In the genomic region with DNA sequence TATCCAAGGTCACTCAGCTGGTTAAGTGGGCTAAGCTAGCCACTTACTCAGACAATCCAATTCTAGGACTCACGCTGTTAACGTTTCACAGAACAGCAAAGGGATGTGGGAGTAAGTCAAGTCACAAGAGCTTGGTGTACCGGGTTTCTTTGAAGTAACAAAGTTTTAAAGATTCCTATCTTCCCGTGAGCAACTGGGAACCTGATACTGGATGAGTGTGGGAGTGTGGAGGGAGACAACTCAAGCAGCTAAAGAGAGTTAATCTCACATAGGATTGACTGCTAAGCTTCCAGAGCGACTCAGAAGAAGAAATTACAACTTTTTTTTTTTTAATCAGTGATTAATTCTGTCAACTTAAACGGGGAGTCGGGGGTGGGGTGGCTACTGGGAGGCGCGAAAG, we compare ENCODE assay signal across 8 mouse cellular contexts. TPM values are rescaled to one million over a fixed set of nuclear protein-coding genes. Genes with fewer than 3 reads are reported as not detected.
DNase-seq lines count a peak whose midpoint lies in the region; ATAC-seq lines count a peak whose summit lies in the region.

No protein-coding gene starts in this region.

- no peak overlapping the region; the same call in 1 of the 2 replicates for H3K27ac ChIP-seq in heart, embryonic 13.5 days (replicated peaks)
- H3K27ac ChIP-seq in forebrain, embryonic 14.5 days (ENCODE audit: low read depth, low read length): no peak overlapping the region

- H3K36me3 ChIP-seq in heart, embryonic 13.5 days: no peaks in the 10 kb centered on the region
- H3K36me3 ChIP-seq in forebrain, embryonic 14.5 days (ENCODE audit: control insufficient read depth, insufficient read depth, low read length): no peaks in the 10 kb centered on the region

- no peaks in the 10 kb centered on the region for H3K27me3 ChIP-seq in heart, embryonic 13.5 days (replicated peaks)
- no peaks in the 10 kb centered on the region for H3K27me3 ChIP-seq in forebrain, embryonic 14.5 days (replicated peaks; ENCODE audit: control insufficient read depth, insufficient read depth, low read length)

- no peaks in the 10 kb centered on the region for H3K9me3 ChIP-seq in heart, embryonic 13.5 days
- H3K9me3 ChIP-seq in forebrain, embryonic 14.5 days (replicated peaks; ENCODE audit: control insufficient read depth, low read length): no peaks in the 10 kb centered on the region

- peak overlapping the region; percentile 76 for H3K4me3 ChIP-seq in heart, embryonic 13.5 days
- peak overlapping the region; percentile 52 for H3K4me3 ChIP-seq in forebrain, embryonic 14.5 days (ENCODE audit: low read depth, low read length)

- intact Hi-C loops in heart, postnatal 25 days (cut with DNase I): loop anchor here (10.0 kb wide), 1 partner anchor 154 kb away; no protein-coding TSS in a partner anchor
- intact Hi-C loops in gastrocnemius, postnatal 14 days (cut with DNase I; ENCODE audit: low total_unique reads): no loop called here

- peaks cover 20% of the 10 kb centered on the region for H3K4me1 ChIP-seq in heart, embryonic 13.5 days
- H3K4me1 ChIP-seq in forebrain, embryonic 14.5 days (ENCODE audit: control insufficient read depth, insufficient read depth, low read length): no peaks in the 10 kb centered on the region

- DNase-seq in heart, postnatal 25 days (ENCODE audit: low spot score): no peak
- peak; percentile 45 for DNase-seq in ES-CJ7 (ENCODE audit: low read depth, low spot score)
- no peak for DNase-seq in forebrain, embryonic 14.5 days (ENCODE audit: low spot score)
- no peak for DNase-seq in gastrocnemius, postnatal 14 days
- DNase-seq in adrenal gland, adult 18-20 months (ENCODE audit: low spot score in 2 of 2): no peak
- DNase-seq in urinary bladder, adult 2 months (ENCODE audit: low spot score): no peak

- peak overlapping the region; percentile 74 for H3K4me2 ChIP-seq in heart, embryonic 13.5 days
- peak overlapping the region; percentile 62 for H3K4me2 ChIP-seq in forebrain, embryonic 14.5 days (ENCODE audit: low read length)

- no peak for ATAC-seq in heart, embryonic 13.5 days (ENCODE audit: extremely low read depth, insufficient number of reproducible peaks, low FRiP score, low TSS enrichment)
- ATAC-seq in forebrain, embryonic 14.5 days: no peak
- ATAC-seq in megakaryocyte-erythroid progenitor cell, adult 5-6 weeks (replicated peaks; ENCODE audit: low FRiP score, low TSS enrichment, poor library complexity, severe bottlenecking): peak; percentile 12; the same call in 1 of the 2 replicates

- H3K9ac ChIP-seq in heart, embryonic 13.5 days: peak overlapping the region; percentile 86
- H3K9ac ChIP-seq in forebrain, embryonic 14.5 days (ENCODE audit: low read length): peak overlapping the region; percentile 71

- 9% methylated on average over 9 of the region's 9 CpGs for WGBS in heart, embryonic 13.5 days
- WGBS in forebrain, embryonic 14.5 days: 27% methylated on average over 9 of the region's 9 CpGs

RNA-seq across cellular contexts. Expression of a gene that starts 10.0 kb away (rescaled TPM):
- polyA plus RNA-seq in heart, embryonic 13.5 days (2015; fragmentation: Nextera tagmentation; extraction: Ambion mirVana): 43.3 and 45.8 TPM in 2 replicates
- total RNA-seq in heart, postnatal 25 days (2021): 10 to 100 TPM; 24.5 to 27.4 TPM
- polyA plus RNA-seq in forebrain, embryonic 14.5 days (2014; fragmentation: Nextera tagmentation; extraction: Ambion mirVana): 93.3 and 114 TPM in 2 replicates
- total RNA-seq in megakaryocyte-erythroid progenitor cell, adult 5-6 weeks (2014; fragmentation: Nextera tagmentation): 98.7 and 111 TPM in 2 replicates
- total RNA-seq in megakaryocyte-erythroid progenitor cell, adult 5-6 weeks (2017): 97.9 and 126 TPM in 2 replicates
- total RNA-seq in gastrocnemius, postnatal 14 days (2021): 10 to 100 TPM; 26.0 to 26.5 TPM
- 10 to 100 TPM; 58.5 to 60.4 TPM for total RNA-seq in adrenal gland, adult 18-20 months (2021)
- polyA plus RNA-seq in urinary bladder, adult 2 months (2012; rRNA removed): 40.6 and 46.4 TPM in 2 replicates
